Mouse (Mus musculus): Measurements from ENCODE around the gene Emc10.

DNA sequence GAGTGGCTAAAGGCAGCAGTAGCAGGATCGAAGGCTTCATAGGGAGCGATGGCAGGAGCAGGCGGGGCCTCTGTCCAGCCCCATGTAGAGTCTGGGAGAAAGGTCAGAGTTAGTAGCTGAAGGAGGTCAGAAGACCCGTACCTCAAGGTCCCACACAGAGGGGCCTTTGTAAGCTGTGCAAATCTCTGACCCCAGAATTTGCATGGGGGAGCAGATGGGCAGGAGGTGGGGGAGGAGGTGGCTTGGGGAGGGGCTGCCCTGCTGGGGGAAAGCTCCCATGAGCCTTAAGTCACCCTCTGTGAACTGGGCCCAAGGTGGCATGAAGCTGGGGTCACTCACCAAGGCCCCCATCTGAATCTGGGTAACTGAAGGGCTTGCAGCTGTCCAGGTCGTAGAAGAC is 33.2 kb upstream of the Emc10 start:
- TF ChIP-seq CTCF (IDR thresholded peaks at IDR 0.05 in 2 of 3, conservative IDR thresholded peaks at IDR 0.05 in 1 of 3; ENCODE audit: control insufficient read depth in 1 of 3, insufficient read depth in 1 of 3, low read depth in 2 of 3, low read length in 3 of 3, poor library complexity in 1 of 3, severe bottlenecking in 1 of 3) (no peak), BHLHE40 (IDR thresholded peaks at IDR 0.05; ENCODE audit: borderline replicate concordance, low read depth, low read length) (no peak), MAFK (IDR thresholded peaks at IDR 0.05; ENCODE audit: borderline replicate concordance, low read depth, low read length) (no peak), POLR2A (IDR thresholded peaks at IDR 0.05; ENCODE audit: control insufficient read depth in 1 of 2, insufficient read depth in 1 of 2, low read depth in 1 of 2, low read length in 2 of 2, poor library complexity in 1 of 2) (no peak), ETS1 (IDR thresholded peaks at IDR 0.05; ENCODE audit: low read depth, low read length) (no peak), USF1 (IDR thresholded peaks at IDR 0.05; ENCODE audit: low read depth, low read length) (no peak), ZNF384 (IDR thresholded peaks at IDR 0.05; ENCODE audit: low read depth, low read length) (no peak)
